Mouse (Mus musculus) effector memory CD4-positive, alpha-beta T cell, adult 5 months (primary cell): ENCODE data around the gene Gm5615. TPM values are rescaled to one million over a fixed set of nuclear protein-coding genes. Genes with fewer than 3 reads are reported as not detected.

Experiments used
- polyA plus RNA-seq: library from polyadenylated mRNA; unstranded; fragments of 100-300 nt; shearing (Covaris generic); gene quantifications from one replicate; pipeline ENCODE4 v1.2.1, GENCODE M21; 2017

Gm5615 gene
- polyA plus RNA-seq = not detected

GRCm38 (mm10) chr9:36541863-36542262, at the start of gene Gm5615:
TSS of gene Gm5615 (minus strand) at chr9:36541963.

GRCm38 (mm10) chr9:36582535-36582934, 40.8 kb upstream of the Gm5615 start, which contains the start of gene Gm17689:
TSS of gene Gm17689 (minus strand) at chr9:36582635.

Other genes with a start within 250 kb of the Gm5615 start
- not detected for gene Gm7257, start 110.1 kb downstream of the Gm5615 start, polyA plus RNA-seq
- gene Gm9513, start 66.3 kb downstream of the Gm5615 start, polyA plus RNA-seq = not detected
- not detected for gene Gm17689, start 40.7 kb upstream of the Gm5615 start, polyA plus RNA-seq
- gene A630095E13Rik, start 101.4 kb upstream of the Gm5615 start, polyA plus RNA-seq = not detected
- gene Acrv1, start 151.3 kb upstream of the Gm5615 start, polyA plus RNA-seq = not detected
- 3.0 TPM for gene Chek1, start 185.1 kb upstream of the Gm5615 start, polyA plus RNA-seq
- 161 TPM for gene Stt3a, start 225.7 kb upstream of the Gm5615 start, polyA plus RNA-seq